Mouse (Mus musculus) right cerebral cortex, postnatal 25 days (tissue): ENCODE data around the gene Spats1.
A peak's percentile ranks its signal among the peaks of the same experiment; 100 is the strongest.

Source experiments
- DNase-seq: peaks from one replicate; pipeline ENCODE4 v3.0.0; 2022

Spats1 gene

GRCm38 (mm10) chr17:45474669-45475465 lies at the start of gene Spats1:
Gene Spats1, minus strand, starts transcription at chr17:45475415.
- DNase-seq, result peak; percentile 89

GRCm38 (mm10) chr17:45524961-45525360 lies 49.7 kb upstream of the Spats1 start:
- DNase-seq, result no peak

GRCm38 (mm10) chr17:45523263-45523662 lies 48.0 kb upstream of the Spats1 start, which contains the start of gene Tcte1:
Gene Tcte1, plus strand, starts transcription at chr17:45523434.
- DNase-seq, result no peak

GRCm38 (mm10) chr17:45520136-45520535 lies 44.9 kb upstream of the Spats1 start:
- no peak for DNase-seq

GRCm38 (mm10) chr17:45518766-45519475 lies 43.7 kb upstream of the Spats1 start:
- no peak for DNase-seq

- DNase-seq, result no peak
Measured at GRCm38 (mm10) chr17:45517549-45518215, 42.5 kb upstream of the Spats1 start.

GRCm38 (mm10) chr17:45517135-45517534 lies 41.9 kb upstream of the Spats1 start:
- no peak for DNase-seq

GRCm38 (mm10) chr17:45516488-45516887 lies 41.3 kb upstream of the Spats1 start:
- DNase-seq, result peak; percentile 77

GRCm38 (mm10) chr17:45515806-45516205 lies 40.6 kb upstream of the Spats1 start:
- DNase-seq, result no peak

- DNase-seq, result no peak
Measured at GRCm38 (mm10) chr17:45515204-45515726, 40.0 kb upstream of the Spats1 start.

- no peak for DNase-seq
Measured at GRCm38 (mm10) chr17:45511757-45512156, 36.5 kb upstream of the Spats1 start.

GRCm38 (mm10) chr17:45510871-45511270 lies 35.7 kb upstream of the Spats1 start:
- DNase-seq, result no peak

- peak; percentile 92 for DNase-seq
Measured at GRCm38 (mm10) chr17:45506700-45507189, 31.5 kb upstream of the Spats1 start, which contains the start of gene Aars2. Gene Aars2, plus strand, starts transcription at chr17:45506841.

GRCm38 (mm10) chr17:45505941-45506465 lies 30.8 kb upstream of the Spats1 start:
- no peak for DNase-seq

- DNase-seq, result no peak
Measured at GRCm38 (mm10) chr17:45503301-45503973, 28.2 kb upstream of the Spats1 start.

GRCm38 (mm10) chr17:45502324-45502723 lies 27.1 kb upstream of the Spats1 start:
- DNase-seq, result no peak

- no peak for DNase-seq
Measured at GRCm38 (mm10) chr17:45500981-45501380, 25.8 kb upstream of the Spats1 start.

- DNase-seq, result no peak
Measured at GRCm38 (mm10) chr17:45499516-45499915, 24.3 kb upstream of the Spats1 start.

- DNase-seq, result no peak
Measured at GRCm38 (mm10) chr17:45498397-45498796, 23.2 kb upstream of the Spats1 start.

GRCm38 (mm10) chr17:45495398-45495797 lies 20.2 kb upstream of the Spats1 start:
- no peak for DNase-seq

- no peak for DNase-seq
Measured at GRCm38 (mm10) chr17:45490532-45491154, 15.4 kb upstream of the Spats1 start.

- DNase-seq, result no peak
Measured at GRCm38 (mm10) chr17:45489736-45490135, 14.5 kb upstream of the Spats1 start.
